ENCODE assay signal across 8 mouse cellular contexts in genomic region chr17:26508345-26508960, GRCm38 (mm10). TPM values are rescaled to one million over a fixed set of nuclear protein-coding genes. Genes with fewer than 3 reads are reported as not detected.
DNase-seq lines count a peak whose midpoint lies in the region; ATAC-seq and TF ChIP-seq lines count a peak whose summit lies in the region.

No protein-coding gene starts in this region.

- peak overlapping the region; percentile 100 for H3K9ac ChIP-seq in lung, postnatal 0 days (replicated peaks; ENCODE audit: low read depth)

- H3K27ac ChIP-seq in hindbrain, embryonic 10.5 days: peak overlapping the region; percentile 98
- peak overlapping the region; percentile 100 for H3K27ac ChIP-seq in lung, postnatal 0 days (ENCODE audit: low read length)

- TF ChIP-seq EP300 in lung, postnatal 0 days (IDR thresholded peaks at IDR 0.05): peak; percentile 68

- H3K4me2 ChIP-seq in lung, postnatal 0 days (replicated peaks; ENCODE audit: low read depth, low read length): peak overlapping the region; percentile 78

- under 1% methylated on average over 58 of the region's 58 CpGs for WGBS in hindbrain, embryonic 10.5 days
- under 1% methylated on average over 48 of the region's 58 CpGs for WGBS in lung, postnatal 0 days

- peaks cover 20% of the 10 kb centered on the region for H3K36me3 ChIP-seq in hindbrain, embryonic 10.5 days
- H3K36me3 ChIP-seq in lung, postnatal 0 days (ENCODE audit: insufficient read depth, low read length): peaks cover 15% of the 10 kb centered on the region

- peak; percentile 82 for DNase-seq in MEL-GATA-1-ER (ENCODE audit: extremely low read depth, low read depth)
- DNase-seq in cerebellum, adult 8-10 months: peak; percentile 98
- DNase-seq in hindbrain, embryonic 10.5 days (ENCODE audit: low spot score): peak; percentile 98
- DNase-seq in layer of hippocampus, adult 9-11 months: peak; percentile 97
- peak; percentile 99 for DNase-seq in lung, postnatal 0 days (ENCODE audit: low spot score)
- peak; percentile 87 for DNase-seq in ovary, postnatal 14 days (ENCODE audit: low spot score)
- peak; percentile 95 for DNase-seq in thymus, postnatal 14 days

- no peak for TF ChIP-seq CTCF in lung, postnatal 0 days (IDR thresholded peaks at IDR 0.05)

- H3K27me3 ChIP-seq in hindbrain, embryonic 10.5 days (ENCODE audit: insufficient read depth, poor library complexity, severe bottlenecking): peaks cover 15% of the 10 kb centered on the region; the same call in 1 of the 2 replicates
- H3K27me3 ChIP-seq in lung, postnatal 0 days (replicated peaks; ENCODE audit: insufficient read depth, low read length): no peaks in the 10 kb centered on the region

- peaks cover 51% of the 10 kb centered on the region for H3K4me1 ChIP-seq in hindbrain, embryonic 10.5 days (replicated peaks)
- peaks cover 21% of the 10 kb centered on the region; the same call in 1 of the 2 replicates for H3K4me1 ChIP-seq in lung, postnatal 0 days (ENCODE audit: insufficient read depth, low read depth, low read length)

- ATAC-seq in frontal cortex, adult (ENCODE audit: low TSS enrichment): peak; percentile 29
- ATAC-seq in lung, postnatal 0 days: peak; percentile 73

- H3K4me3 ChIP-seq in hindbrain, embryonic 10.5 days: peak overlapping the region; percentile 82
- H3K4me3 ChIP-seq in lung, postnatal 0 days (ENCODE audit: low read depth, low read length): peak overlapping the region; percentile 71

- H3K9me3 ChIP-seq in hindbrain, embryonic 10.5 days: no peaks in the 10 kb centered on the region
- H3K9me3 ChIP-seq in lung, postnatal 0 days (ENCODE audit: low read length): no peaks in the 10 kb centered on the region

RNA-seq across cellular contexts. Expression of gene Ergic1, which starts 52.8 kb away (rescaled TPM):
- 97.7 and 103 TPM in 2 replicates for polyA plus RNA-seq in hindbrain, embryonic 10.5 days (2016; fragmentation: Nextera tagmentation; extraction: Ambion mirVana)
- 47.9 and 50.6 TPM in 2 replicates for polyA plus RNA-seq in lung, postnatal 0 days (2015; fragmentation: Nextera tagmentation; extraction: Ambion mirVana)

RNA-seq across cellular contexts. Expression of gene Dusp1, which starts 53.5 kb away (rescaled TPM):
- polyA plus RNA-seq in hindbrain, embryonic 10.5 days (2016; fragmentation: Nextera tagmentation; extraction: Ambion mirVana): 26.8 and 36.8 TPM in 2 replicates
- polyA plus RNA-seq in lung, postnatal 0 days (2015; fragmentation: Nextera tagmentation; extraction: Ambion mirVana): 68.4 and 79.3 TPM in 2 replicates

Comparison
In these comparisons a context has a peak if more than half of its experiments do, and no peak if none do; other contexts are left out.
1. Peak in every context shown above with its lines: DNase-seq, ATAC-seq, H3K4me3 ChIP-seq and H3K27ac ChIP-seq.